In genomic region chr8:35143018-35143656, GRCm38 (mm10) we compare ENCODE assay signal across 15 mouse cellular contexts.
DNase-seq lines count a peak whose midpoint lies in the region; ATAC-seq lines count a peak whose summit lies in the region.
"Had no signal": no experiment of that assay in that cellular context is flagged by ENCODE, and none has a peak within 500 bp of the region (broad histone marks: within the 10 kb centered on the region; RNA-seq: fewer than 3 reads in every experiment).

No protein-coding gene starts in this region.

- H3K36me3 ChIP-seq in kidney, embryonic 16.5 days (ENCODE audit: insufficient read depth, low read length): no peaks in the 10 kb centered on the region
- no peaks in the 10 kb centered on the region for H3K36me3 ChIP-seq in heart, embryonic 14.5 days (ENCODE audit: control insufficient read depth, insufficient read depth, low read length)
- no peaks in the 10 kb centered on the region for H3K36me3 ChIP-seq in midbrain, embryonic 15.5 days (replicated peaks)
- H3K36me3 ChIP-seq in forebrain, embryonic 16.5 days (ENCODE audit: control insufficient read depth, insufficient read depth): no peaks in the 10 kb centered on the region
- H3K36me3 ChIP-seq: embryonic facial prominence, embryonic 10.5 days; hindbrain, embryonic 10.5 days; liver, embryonic 13.5 days had no signal

- H3K4me2 ChIP-seq in kidney, embryonic 16.5 days (replicated peaks; ENCODE audit: low read depth, low read length): no peak overlapping the region
- peak overlapping the region; percentile 51 for H3K4me2 ChIP-seq in heart, embryonic 14.5 days (ENCODE audit: low read length)
- no peak overlapping the region for H3K4me2 ChIP-seq in midbrain, embryonic 15.5 days
- no peak overlapping the region for H3K4me2 ChIP-seq in forebrain, embryonic 16.5 days (ENCODE audit: low read length)
- H3K4me2 ChIP-seq: liver, embryonic 13.5 days had no signal

- H3K9me3 ChIP-seq in kidney, embryonic 16.5 days (ENCODE audit: low read length): peaks cover 3% of the 10 kb centered on the region; the same call in 1 of the 2 replicates
- no peaks in the 10 kb centered on the region for H3K9me3 ChIP-seq in heart, embryonic 14.5 days (ENCODE audit: control insufficient read depth, low read length)
- no peaks in the 10 kb centered on the region for H3K9me3 ChIP-seq in midbrain, embryonic 15.5 days
- no peaks in the 10 kb centered on the region for H3K9me3 ChIP-seq in forebrain, embryonic 16.5 days (ENCODE audit: control insufficient read depth, low read length)
- H3K9me3 ChIP-seq: embryonic facial prominence, embryonic 10.5 days; hindbrain, embryonic 10.5 days; liver, embryonic 13.5 days had no signal

- no peak for ATAC-seq in kidney, embryonic 16.5 days (ENCODE audit: low FRiP score, low TSS enrichment)
- no peak; the same call in 1 of the 2 replicates for ATAC-seq in heart, embryonic 14.5 days (ENCODE audit: insufficient number of reproducible peaks, insufficient read depth, low FRiP score, low read depth)
- peak; percentile 75 for ATAC-seq in midbrain, embryonic 15.5 days (replicated peaks)
- no peak for ATAC-seq in forebrain, embryonic 16.5 days
- ATAC-seq: intestine, embryonic 16.5 days had no signal

- peaks cover 12% of the 10 kb centered on the region for H3K4me1 ChIP-seq in kidney, embryonic 16.5 days (ENCODE audit: insufficient read depth, low read length)
- H3K4me1 ChIP-seq in heart, embryonic 14.5 days (ENCODE audit: control insufficient read depth in 2 of 2, insufficient read depth in 2 of 2, low read length in 2 of 2): peaks cover 17 to 27% of the 10 kb centered on the region in 2 experiments
- H3K4me1 ChIP-seq in midbrain, embryonic 15.5 days: peaks cover 6% of the 10 kb centered on the region
- H3K4me1 ChIP-seq in forebrain, embryonic 16.5 days (replicated peaks; ENCODE audit: control insufficient read depth, insufficient read depth, low read length): no peaks in the 10 kb centered on the region
- H3K4me1 ChIP-seq: liver, embryonic 13.5 days had no signal

- no peak overlapping the region for H3K4me3 ChIP-seq in kidney, embryonic 16.5 days (ENCODE audit: low read length)
- no peak overlapping the region for H3K4me3 ChIP-seq in heart, embryonic 14.5 days (ENCODE audit: control insufficient read depth in 1 of 2, insufficient read depth in 1 of 2, low read depth in 1 of 2, low read length in 2 of 2)
- no peak overlapping the region for H3K4me3 ChIP-seq in midbrain, embryonic 15.5 days
- H3K4me3 ChIP-seq in forebrain, embryonic 16.5 days (replicated peaks; ENCODE audit: low read length): no peak overlapping the region
- H3K4me3 ChIP-seq: embryonic facial prominence, embryonic 10.5 days; hindbrain, embryonic 10.5 days; layer of hippocampus, adult 2 months; liver, embryonic 13.5 days had no signal

- peak overlapping the region; percentile 46; the same call in 1 of the 2 replicates for H3K27ac ChIP-seq in kidney, embryonic 16.5 days (ENCODE audit: low read length)
- peak overlapping the region; percentile 68 to 79 for H3K27ac ChIP-seq in heart, embryonic 14.5 days (replicated peaks in 1 of 2; ENCODE audit: control insufficient read depth in 1 of 2, insufficient read depth in 1 of 2, low read depth in 2 of 2, low read length in 2 of 2)
- 0 out of 2 replicates have a peak overlapping the region, but pooled peaks have one; percentile 8 for H3K27ac ChIP-seq in midbrain, embryonic 15.5 days
- H3K27ac ChIP-seq in forebrain, embryonic 16.5 days (ENCODE audit: low read length): no peak overlapping the region
- H3K27ac ChIP-seq: embryonic facial prominence, embryonic 10.5 days; hindbrain, embryonic 10.5 days; layer of hippocampus, adult 2 months; liver, embryonic 13.5 days had no signal

- no peak overlapping the region for H3K9ac ChIP-seq in kidney, embryonic 16.5 days (replicated peaks; ENCODE audit: low read length)
- peak overlapping the region; percentile 35; the same call in 1 of the 2 replicates for H3K9ac ChIP-seq in heart, embryonic 14.5 days (ENCODE audit: low read length)
- H3K9ac ChIP-seq in midbrain, embryonic 15.5 days: no peak overlapping the region
- no peak overlapping the region for H3K9ac ChIP-seq in forebrain, embryonic 16.5 days (replicated peaks; ENCODE audit: low read depth, low read length)
- H3K9ac ChIP-seq: liver, embryonic 13.5 days had no signal

- H3K27me3 ChIP-seq in kidney, embryonic 16.5 days (ENCODE audit: insufficient read depth, low read length): no peaks in the 10 kb centered on the region
- H3K27me3 ChIP-seq in heart, embryonic 14.5 days (ENCODE audit: control insufficient read depth, insufficient read depth, low read length): no peaks in the 10 kb centered on the region
- no peaks in the 10 kb centered on the region for H3K27me3 ChIP-seq in midbrain, embryonic 15.5 days (replicated peaks)
- no peaks in the 10 kb centered on the region for H3K27me3 ChIP-seq in forebrain, embryonic 16.5 days (replicated peaks; ENCODE audit: control insufficient read depth, insufficient read depth, low read length)
- H3K27me3 ChIP-seq: CH12.LX; liver, embryonic 13.5 days had no signal

- 36% methylated on average over 8 of the region's 8 CpGs for WGBS in kidney, embryonic 16.5 days
- WGBS in heart, embryonic 14.5 days: 15% methylated on average over 8 of the region's 8 CpGs
- WGBS in midbrain, embryonic 15.5 days: 30% methylated on average over 8 of the region's 8 CpGs
- WGBS in forebrain, embryonic 16.5 days: 36% methylated on average over 8 of the region's 8 CpGs

- DNase-seq in kidney, postnatal 36 days: no peak
- peak; percentile 27 to 40 for DNase-seq in heart, adult 18-20 months
- DNase-seq in left cerebral cortex, adult 18-20 months (ENCODE audit: low spot score in 2 of 2): no peak
- DNase-seq: cerebellum, adult 9-11 months; liver, embryonic 13.5 days; thymus, postnatal 25 days had no signal

Comparison
In these comparisons a context has a peak if more than half of its experiments do, and no peak if none do; other contexts are left out.
1. DNase-seq: peak in heart, adult 18-20 months (2 of 2); none in kidney, postnatal 36 days (0 of 2) and left cerebral cortex, adult 18-20 months (0 of 2).